Mouse (Mus musculus) A20 (cell line): ENCODE measurements around the gene Vmn1r117.
"Not testable (repeated sequence)": the region's sequence is repeated elsewhere in the genome, so short reads cannot be mapped to it uniquely, and the experiment has no call there.

Experiments
- DNase-seq: peaks from one replicate; pipeline ENCODE4 v3.0.0-alpha.2; 2011; ENCODE audit warnings: low read depth, low spot score

The Vmn1r117 gene

DNA sequence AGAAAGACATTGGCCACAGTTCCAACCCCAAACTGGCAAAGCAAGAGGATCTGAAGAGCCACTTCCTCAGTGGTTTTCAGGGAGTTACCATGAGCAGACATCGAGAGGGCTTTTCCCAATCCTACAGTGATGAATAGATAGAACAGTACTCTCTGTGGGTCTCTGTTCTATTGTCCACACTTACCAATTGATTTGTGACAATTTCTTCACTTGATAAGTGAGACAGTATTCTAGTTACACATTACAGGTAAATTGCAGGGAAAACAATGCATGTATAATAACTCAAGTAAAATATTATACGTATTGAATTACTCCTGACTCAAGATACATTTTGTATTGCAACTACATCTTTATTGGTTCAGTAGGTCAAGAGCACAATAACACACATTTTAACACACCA lies at the start of gene Vmn1r117:
Gene Vmn1r117 (minus strand): TSS at position 101 of the 400 bp plus-strand sequence.
- DNase-seq: not testable (repeated sequence)

DNA sequence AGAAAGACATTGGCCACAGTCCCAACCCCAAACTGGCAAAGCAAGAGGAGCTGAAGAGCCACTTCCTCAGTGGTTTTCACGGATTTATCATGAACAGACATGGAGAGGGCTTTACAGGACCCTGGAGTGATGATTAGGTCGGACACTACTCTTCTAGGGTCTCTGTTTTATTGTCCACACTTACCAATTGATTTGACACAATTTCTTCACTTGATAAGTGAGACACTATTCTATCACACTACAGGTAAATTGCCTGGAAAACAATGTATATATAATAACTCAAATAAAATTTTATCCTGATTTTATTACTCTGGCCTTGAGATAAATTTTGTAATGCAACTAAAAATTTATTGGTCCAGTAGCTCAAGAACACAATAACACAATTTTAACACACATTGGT lies 28.3 kb upstream of the Vmn1r117 start, which contains the start of gene Vmn1r118:
Gene Vmn1r118 (minus strand): TSS at position 101 of the 400 bp plus-strand sequence.
- DNase-seq: not testable (repeated sequence)

DNA sequence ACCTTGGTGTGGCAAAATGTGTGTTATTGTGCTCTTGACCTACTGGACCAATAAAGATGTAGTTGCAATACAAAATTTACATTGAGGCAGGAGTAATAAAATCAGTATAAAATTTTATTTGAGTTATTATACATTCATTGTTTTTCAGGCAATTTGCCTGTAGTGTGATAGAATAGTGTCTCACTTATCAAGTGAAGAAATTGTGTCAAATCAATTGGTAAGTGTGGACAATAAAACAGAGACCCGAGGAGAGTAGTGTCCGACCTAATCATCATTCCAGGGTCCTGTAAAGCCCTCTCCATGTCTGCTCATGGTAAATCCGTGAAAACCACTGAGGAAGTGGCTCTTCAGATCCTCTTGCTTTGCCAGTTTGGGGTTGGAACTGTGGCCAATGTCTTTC lies 12.0 kb downstream of the Vmn1r117 start, which contains the start of gene Vmn1r116:
Gene Vmn1r116 (plus strand): TSS at position 301 of the 400 bp plus-strand sequence.
- DNase-seq: not testable (repeated sequence)

DNA sequence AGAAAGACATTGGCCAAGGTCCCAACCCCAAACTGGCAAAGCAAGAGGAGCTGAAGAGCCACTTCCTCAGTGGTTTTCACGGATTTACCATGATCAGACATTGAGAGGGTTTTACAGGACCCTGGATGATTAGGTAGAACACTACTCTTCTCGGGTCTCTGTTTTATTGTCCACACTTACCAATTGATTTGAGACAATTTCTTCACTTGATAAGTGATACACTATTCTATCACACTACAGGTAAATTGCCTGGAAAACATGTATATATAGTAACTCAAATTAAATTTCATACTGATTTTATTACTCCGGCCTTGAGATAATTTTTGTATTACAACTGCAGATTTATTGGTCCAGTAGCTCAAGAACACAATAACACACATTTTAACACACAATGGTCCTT lies 39.0 kb downstream of the Vmn1r117 start, which contains the start of gene Vmn1r115:
Gene Vmn1r115 (minus strand): TSS at position 101 of the 400 bp plus-strand sequence.
- not testable (repeated sequence) for DNase-seq
